Mouse (Mus musculus) kidney, postnatal 36 days (tissue): ENCODE results near the gene Slc7a10.

Source experiments
- DNase-seq, 2 experiments: peaks; one replicate each; pipeline ENCODE4 v3.0.0; 2021 to 2022; ENCODE audit warnings: mixed read lengths in 2 of 2

Slc7a10 gene

GRCm38 (mm10) chr7:35185889-35186569 lies at the start of gene Slc7a10:
Gene Slc7a10 (plus strand): TSS chr7:35186385.
- no peak for DNase-seq

GRCm38 (mm10) chr7:35137524-35137923 lies 48.7 kb upstream of the Slc7a10 start:
- no peak for DNase-seq

- no peak for DNase-seq
Measured at GRCm38 (mm10) chr7:35138481-35138880, 47.7 kb upstream of the Slc7a10 start.

- no peak for DNase-seq
Measured at GRCm38 (mm10) chr7:35139880-35140279, 46.3 kb upstream of the Slc7a10 start.

GRCm38 (mm10) chr7:35141519-35141918 lies 44.7 kb upstream of the Slc7a10 start:
- DNase-seq: peak; percentile 75 to 82

GRCm38 (mm10) chr7:35142522-35142921 lies 43.7 kb upstream of the Slc7a10 start:
- DNase-seq: no peak

GRCm38 (mm10) chr7:35143864-35144618 lies 42.1 kb upstream of the Slc7a10 start:
- DNase-seq: peak; percentile 88 to 96

GRCm38 (mm10) chr7:35145068-35145467 lies 41.1 kb upstream of the Slc7a10 start:
- no peak for DNase-seq

GRCm38 (mm10) chr7:35146269-35146668 lies 39.9 kb upstream of the Slc7a10 start:
- DNase-seq: peak; percentile 85 to 91

- peak in 1 of 2 experiments; percentile 36 for DNase-seq
Measured at GRCm38 (mm10) chr7:35149616-35150433, 36.4 kb upstream of the Slc7a10 start.

- DNase-seq: no peak
Measured at GRCm38 (mm10) chr7:35150860-35151259, 35.3 kb upstream of the Slc7a10 start.

- DNase-seq: no peak
Measured at GRCm38 (mm10) chr7:35154449-35154848, 31.7 kb upstream of the Slc7a10 start.

- DNase-seq: no peak
Measured at GRCm38 (mm10) chr7:35156561-35157477, 29.4 kb upstream of the Slc7a10 start.

GRCm38 (mm10) chr7:35157512-35157911 lies 28.7 kb upstream of the Slc7a10 start:
- DNase-seq: no peak

GRCm38 (mm10) chr7:35162443-35162842 lies 23.7 kb upstream of the Slc7a10 start:
- DNase-seq: no peak

- DNase-seq: no peak
Measured at GRCm38 (mm10) chr7:35163600-35163999, 22.6 kb upstream of the Slc7a10 start.

GRCm38 (mm10) chr7:35164131-35164530 lies 22.1 kb upstream of the Slc7a10 start:
- DNase-seq: no peak

- DNase-seq: no peak
Measured at GRCm38 (mm10) chr7:35166988-35167387, 19.2 kb upstream of the Slc7a10 start.

- DNase-seq: no peak
Measured at GRCm38 (mm10) chr7:35167925-35168324, 18.3 kb upstream of the Slc7a10 start.

GRCm38 (mm10) chr7:35169341-35169740 lies 16.8 kb upstream of the Slc7a10 start:
- DNase-seq: peak; percentile 90 to 96

GRCm38 (mm10) chr7:35171867-35172382 lies 14.3 kb upstream of the Slc7a10 start:
- peak; percentile 86 to 90 for DNase-seq

- DNase-seq: no peak
Measured at GRCm38 (mm10) chr7:35172519-35172918, 13.7 kb upstream of the Slc7a10 start.
